Mouse (Mus musculus) midbrain, postnatal 0 days (tissue): Measurements from ENCODE around the gene Vmn1r93. TPM values are rescaled to one million over a fixed set of nuclear protein-coding genes. Genes with fewer than 3 reads are reported as not detected.
"Not testable (repeated sequence)": the region's sequence is repeated elsewhere in the genome, so short reads cannot be mapped to it uniquely, and the experiment has no call there.

Source experiments
- ATAC-seq: fragments of 200-750 bp; cut with Nextera tagmentation; 2 replicates; pipeline ENCODE4 v1.8.0; 2017; ENCODE audit warnings: moderate number of reproducible peaks, mild to moderate bottlenecking, moderate TSS enrichment, moderate library complexity; ENCODE audit not compliant: low FRiP score
- DNase-seq: peaks from one replicate; pipeline ENCODE4 v3.0.0-alpha.2; 2015; ENCODE audit warnings: low spot score
- H3K27ac ChIP-seq: fragments of 300-500 bp; sonication (generic); 2 replicates; pipeline ENCODE4 v1.5.1; 2014; ENCODE audit warnings: low read depth, mild to moderate bottlenecking, low read length, mixed read lengths
- H3K27me3 ChIP-seq: fragments of 300-500 bp; sonication (generic); 2 replicates; pipeline ENCODE4 v1.6.1; 2014; ENCODE audit warnings: low read length, control low read depth, mixed read lengths; ENCODE audit not compliant: insufficient read depth
- H3K36me3 ChIP-seq: fragments of 300-500 bp; sonication (generic); 2 replicates; pipeline ENCODE4 v1.6.1; 2014; ENCODE audit warnings: low read length, control low read depth, mixed read lengths; ENCODE audit not compliant: insufficient read depth
- H3K4me1 ChIP-seq: fragments of 300-500 bp; sonication (generic); 2 replicates; pipeline ENCODE4 v1.6.1; 2014; ENCODE audit warnings: mild to moderate bottlenecking, control low read depth, antibody characterized with exemption, low read length, mixed read lengths; ENCODE audit not compliant: insufficient read depth
- H3K4me2 ChIP-seq: fragments of 300-500 bp; sonication (generic); 2 replicates; pipeline ENCODE4 v1.6.1; 2014; ENCODE audit warnings: low read depth, mild to moderate bottlenecking, low read length, mixed read lengths; ENCODE audit not compliant: poor library complexity, severe bottlenecking
- H3K4me3 ChIP-seq: fragments of 300-500 bp; sonication (generic); 2 replicates; pipeline ENCODE4 v1.5.1; 2014; ENCODE audit warnings: low read depth, mild to moderate bottlenecking, low read length, moderate library complexity
- H3K9ac ChIP-seq: fragments of 300-500 bp; sonication (generic); replicated peaks from 2 replicates; pipeline ENCODE4 v1.6.1; 2014; ENCODE audit warnings: mild to moderate bottlenecking, low read length, moderate library complexity, mixed read lengths; ENCODE audit not compliant: poor library complexity, severe bottlenecking
- H3K9me3 ChIP-seq: fragments of 300-500 bp; sonication (generic); 2 replicates; pipeline ENCODE4 v1.6.1; 2016; ENCODE audit warnings: low read length, control low read depth
- WGBS: fragments of 180-500 bp; shearing (Covaris S2); extraction: QIAGEN DNeasy Blood & Tissue Kit; methylation state at CpG from one replicate; pipeline ENCODE4 v1.1.7; 2014; 5-methylcytosine and 5-hydroxymethylcytosine counted together
- polyA plus RNA-seq: library from polyadenylated mRNA; unstranded; fragments of >200 nt; fragmentation: Nextera tagmentation; extraction: Ambion mirVana; gene quantifications from 2 replicates; pipeline ENCODE4 v1.2.1, GENCODE M21; 2015
- total RNA-seq: library from RNA; depleted of rRNA; stranded (reverse); fragments of >200 nt; gene quantifications from 2 replicates; pipeline ENCODE4 v1.2.3, GENCODE M21; 2014; rRNA removed

Vmn1r93 gene
- total RNA-seq, result not detected in 2 replicates
- polyA plus RNA-seq, result not detected in 2 replicates

DNA sequence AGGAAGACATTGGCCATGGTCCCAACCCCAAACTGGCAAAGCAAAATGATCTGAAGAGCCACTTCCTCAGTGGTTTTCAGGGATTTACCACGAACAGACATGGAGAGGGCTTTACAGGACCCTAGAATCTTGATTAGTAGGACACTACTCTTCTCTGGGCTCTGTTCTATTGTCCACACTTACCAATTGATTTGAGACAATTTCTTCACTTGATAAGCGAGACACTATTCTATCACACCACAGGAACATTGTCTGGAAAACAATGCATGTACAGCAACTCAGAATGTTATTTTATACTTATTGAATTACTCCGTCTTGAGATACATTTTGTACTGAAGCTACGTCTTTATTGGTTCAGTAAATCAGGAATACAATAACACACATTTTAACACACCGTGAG is at the start of gene Vmn1r93:
Gene Vmn1r93, minus strand, starts transcription at position 101 of the 400 bp plus-strand sequence.
- H3K27ac ChIP-seq, H3K9ac ChIP-seq, DNase-seq, H3K36me3 ChIP-seq, H3K27me3 ChIP-seq, H3K4me3 ChIP-seq, ATAC-seq, H3K4me1 ChIP-seq, H3K9me3 ChIP-seq, H3K4me2 ChIP-seq: not testable (repeated sequence)
- no CpG with 5 or more reads among the region's 5 CpGs for WGBS

DNA sequence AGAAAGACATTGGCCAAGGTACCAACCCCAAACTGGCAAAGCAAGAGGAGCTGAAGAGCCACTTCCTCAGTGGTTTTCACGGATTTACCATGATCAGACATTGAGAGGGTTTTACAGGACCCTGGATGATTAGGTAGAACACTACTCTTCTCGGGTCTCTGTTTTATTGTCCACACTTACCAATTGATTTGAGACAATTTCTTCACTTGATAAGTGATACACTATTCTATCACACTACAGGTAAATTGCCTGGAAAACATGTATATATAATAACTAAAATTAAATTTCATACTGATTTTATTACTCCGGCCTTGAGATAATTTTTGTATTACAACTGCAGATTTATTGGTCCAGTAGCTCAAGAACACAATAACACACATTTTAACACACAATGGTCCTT is 29.4 kb upstream of the Vmn1r93 start, which contains the start of gene Vmn1r94:
Gene Vmn1r94, minus strand, starts transcription at position 101 of the 400 bp plus-strand sequence.
- not testable (repeated sequence) for H3K27me3 ChIP-seq, H3K9me3 ChIP-seq, H3K4me3 ChIP-seq, H3K36me3 ChIP-seq, H3K4me1 ChIP-seq, H3K4me2 ChIP-seq, DNase-seq, H3K27ac ChIP-seq, ATAC-seq, H3K9ac ChIP-seq
- no CpG with 5 or more reads among the region's 3 CpGs for WGBS

DNA sequence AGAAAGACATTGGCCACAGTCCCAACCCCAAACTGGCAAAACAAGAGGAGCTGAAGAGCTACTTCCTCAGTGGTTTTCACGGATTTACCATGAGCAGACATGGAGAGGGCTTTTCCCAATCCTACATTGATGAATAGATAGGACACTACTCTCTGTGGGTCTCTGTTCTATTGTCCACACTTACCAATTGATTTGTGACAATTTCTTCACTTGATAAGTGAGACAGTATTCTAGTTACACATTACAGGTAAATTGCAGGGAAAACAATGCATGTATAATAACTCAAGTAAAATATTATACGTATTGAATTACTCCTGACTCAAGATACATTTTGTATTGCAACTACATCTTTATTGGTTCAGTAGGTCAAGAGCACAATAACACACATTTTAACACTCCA is 16.4 kb downstream of the Vmn1r93 start, which contains the start of gene Gm16442:
Gene Gm16442, minus strand, starts transcription at position 101 of the 400 bp plus-strand sequence.
- not testable (repeated sequence) for H3K9ac ChIP-seq, H3K9me3 ChIP-seq, H3K4me3 ChIP-seq, DNase-seq, H3K4me2 ChIP-seq, H3K27me3 ChIP-seq, H3K4me1 ChIP-seq, H3K36me3 ChIP-seq, H3K27ac ChIP-seq, ATAC-seq
- no CpG with 5 or more reads among the region's 2 CpGs for WGBS

DNA sequence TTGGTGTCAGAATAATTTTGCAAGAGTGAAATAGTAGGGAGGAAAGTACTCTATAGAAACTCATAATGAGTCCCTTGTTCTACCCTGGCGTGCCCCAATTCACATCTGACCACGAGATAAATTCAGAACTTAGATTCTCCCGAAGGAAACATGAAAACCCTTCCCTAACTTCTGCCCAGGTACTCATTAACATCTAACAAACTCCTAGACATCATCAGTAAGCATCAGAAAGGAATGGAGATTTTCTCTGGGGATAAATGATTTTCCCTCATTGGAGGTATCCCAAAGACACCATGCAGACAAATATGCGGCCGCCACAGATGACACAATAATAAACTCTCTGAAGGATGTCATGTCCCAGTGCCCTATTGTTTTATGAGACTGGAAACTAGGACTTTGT is 39.5 kb downstream of the Vmn1r93 start, which contains the start of gene Vmn1r91:
Gene Vmn1r91, plus strand, starts transcription at position 301 of the 400 bp plus-strand sequence.
- WGBS, result 83% methylated on average over 5 of the region's 5 CpGs

More for the DNA sequence above, 39.5 kb downstream of the Vmn1r93 start, which contains the start of gene Vmn1r91:
- H3K4me1 ChIP-seq, H3K9ac ChIP-seq, H3K4me3 ChIP-seq, H3K27me3 ChIP-seq, H3K9me3 ChIP-seq, ATAC-seq, DNase-seq, H3K36me3 ChIP-seq, H3K27ac ChIP-seq, H3K4me2 ChIP-seq: not testable (repeated sequence)

Other genes with a start within 250 kb of the Vmn1r93 start
- 11.0 and 14.7 TPM in 2 replicates for gene Pvr, start 217.9 kb downstream of the Vmn1r93 start, total RNA-seq
- gene Pvr, start 217.9 kb downstream of the Vmn1r93 start, polyA plus RNA-seq, result 7.1 and 7.7 TPM in 2 replicates
- gene Igsf23, start 188.3 kb downstream of the Vmn1r93 start, total RNA-seq, result not detected in 2 replicates
- gene Igsf23, start 188.3 kb downstream of the Vmn1r93 start, polyA plus RNA-seq, result not detected in 2 replicates
- not detected in 2 replicates for gene Ceacam20, start 173.7 kb downstream of the Vmn1r93 start, total RNA-seq
- not detected in 2 replicates for gene Ceacam20, start 173.7 kb downstream of the Vmn1r93 start, polyA plus RNA-seq
- not detected in 2 replicates for gene Nlrp9b, start 147.6 kb downstream of the Vmn1r93 start, total RNA-seq
- not detected in 2 replicates for gene Nlrp9b, start 147.6 kb downstream of the Vmn1r93 start, polyA plus RNA-seq
- not detected in 2 replicates for gene Vmn1r91, start 39.4 kb downstream of the Vmn1r93 start, total RNA-seq
- not detected in 2 replicates for gene Vmn1r91, start 39.4 kb downstream of the Vmn1r93 start, polyA plus RNA-seq
- gene Gm16442, start 16.5 kb downstream of the Vmn1r93 start, total RNA-seq, result not detected in 2 replicates
- gene Gm16442, start 16.5 kb downstream of the Vmn1r93 start, polyA plus RNA-seq, result not detected in 2 replicates
- not detected in 2 replicates for gene Vmn1r94, start 29.3 kb upstream of the Vmn1r93 start, total RNA-seq
- not detected in 2 replicates for gene Vmn1r94, start 29.3 kb upstream of the Vmn1r93 start, polyA plus RNA-seq
- gene Vmn1r95, start 54.6 kb upstream of the Vmn1r93 start, total RNA-seq, result not detected in 2 replicates
- gene Vmn1r95, start 54.6 kb upstream of the Vmn1r93 start, polyA plus RNA-seq, result not detected in 2 replicates
- gene Gm6164, start 66.5 kb upstream of the Vmn1r93 start, total RNA-seq, result not detected in 2 replicates
- gene Gm6164, start 66.5 kb upstream of the Vmn1r93 start, polyA plus RNA-seq, result not detected in 2 replicates
- gene Gm4498, start 94.7 kb upstream of the Vmn1r93 start, total RNA-seq, result not detected in 2 replicates
- gene Gm4498, start 94.7 kb upstream of the Vmn1r93 start, polyA plus RNA-seq, result not detected in 2 replicates
- gene Gm5890, start 123.7 kb upstream of the Vmn1r93 start, total RNA-seq, result not detected in 2 replicates
- gene Gm5890, start 123.7 kb upstream of the Vmn1r93 start, polyA plus RNA-seq, result not detected in 2 replicates
- not detected in 2 replicates for gene Gm4133, start 195.0 kb upstream of the Vmn1r93 start, total RNA-seq
- gene Gm4133, start 195.0 kb upstream of the Vmn1r93 start, polyA plus RNA-seq, result not detected in 2 replicates
- not detected in 2 replicates for gene Gm5728, start 236.3 kb upstream of the Vmn1r93 start, total RNA-seq
- not detected in 2 replicates for gene Gm5728, start 236.3 kb upstream of the Vmn1r93 start, polyA plus RNA-seq